Mouse (Mus musculus): ENCODE results near the gene Cep131.

- no peak for TF ChIP-seq CTCF (IDR thresholded peaks at IDR 0.05; ENCODE audit: low read depth, low read length)
- no peak for TF ChIP-seq POLR2A (IDR thresholded peaks at IDR 0.05; ENCODE audit: borderline replicate concordance, low read depth, low read length)
Observed at GRCm38 (mm10) chr11:120134148-120134547, 47.5 kb upstream of the Cep131 start.

Data from bone marrow macrophage, adult 2 months (primary cell).